Mouse (Mus musculus) ES-Bruce4 (cell line): ENCODE data around the gene Rasal2. TPM values are rescaled to one million over a fixed set of nuclear protein-coding genes. Genes with fewer than 3 reads are reported as not detected.

Source experiments
- H3K27ac ChIP-seq: 2 replicates; pipeline ENCODE4 v1.5.1; 2012; ENCODE audit warnings: low read length, inconsistent platforms; ENCODE audit not compliant: insufficient read depth
- H3K27me3 ChIP-seq: 2 replicates; pipeline ENCODE4 v1.6.1; 2012; ENCODE audit warnings: mild to moderate bottlenecking, low read length, inconsistent platforms; ENCODE audit not compliant: control insufficient read depth, poor library complexity, insufficient read depth, severe bottlenecking
- H3K36me3 ChIP-seq: 2 replicates; pipeline ENCODE4 v1.6.1; 2012; ENCODE audit warnings: inconsistent platforms, mild to moderate bottlenecking, low read length, moderate library complexity; ENCODE audit not compliant: control insufficient read depth, poor library complexity, insufficient read depth, severe bottlenecking
- H3K4me1 ChIP-seq: one replicate; pipeline ENCODE4 v1.8.1; 2011; ENCODE audit warnings: low read length; ENCODE audit not compliant: control insufficient read depth, insufficient read depth
- H3K4me3 ChIP-seq: 2 replicates; pipeline ENCODE4 v1.5.1; 2011; ENCODE audit warnings: low read depth, mild to moderate bottlenecking, low read length
- H3K9ac ChIP-seq: 2 replicates; pipeline ENCODE4 v1.6.1; 2012; ENCODE audit warnings: low read depth, mild to moderate bottlenecking, inconsistent platforms; ENCODE audit not compliant: poor library complexity, severe bottlenecking
- H3K9me3 ChIP-seq: replicated peaks from 2 replicates; pipeline ENCODE4 v1.6.1; 2012; ENCODE audit warnings: mild to moderate bottlenecking, low read length, inconsistent platforms; ENCODE audit not compliant: control insufficient read depth, poor library complexity, insufficient read depth, severe bottlenecking
- CTCF ChIP-seq: IDR thresholded peaks from one replicate; pipeline ENCODE4 v1.8.1; 2011; ENCODE audit warnings: low read depth, low read length
- EP300 ChIP-seq: IDR thresholded peaks from 2 replicates; pipeline ENCODE4 v1.6.1; 2011; ENCODE audit warnings: low read depth, low read length; ENCODE audit not compliant: insufficient read depth
- POLR2A ChIP-seq: IDR thresholded peaks from one replicate; pipeline ENCODE4 v1.8.1; 2011; ENCODE audit warnings: low read length; ENCODE audit not compliant: insufficient read depth
- polyA plus RNA-seq: library from polyadenylated mRNA; stranded (reverse); fragments of >200 nt; gene quantifications from 2 replicates; pipeline ENCODE4 v1.2.4, GENCODE M21; 2011; ENCODE audit warnings: low read depth; ENCODE audit not compliant: missing spikeins, insufficient read depth, insufficient read length

Rasal2 gene
- polyA plus RNA-seq, 1 experiment = 11.6 TPM

DNA sequence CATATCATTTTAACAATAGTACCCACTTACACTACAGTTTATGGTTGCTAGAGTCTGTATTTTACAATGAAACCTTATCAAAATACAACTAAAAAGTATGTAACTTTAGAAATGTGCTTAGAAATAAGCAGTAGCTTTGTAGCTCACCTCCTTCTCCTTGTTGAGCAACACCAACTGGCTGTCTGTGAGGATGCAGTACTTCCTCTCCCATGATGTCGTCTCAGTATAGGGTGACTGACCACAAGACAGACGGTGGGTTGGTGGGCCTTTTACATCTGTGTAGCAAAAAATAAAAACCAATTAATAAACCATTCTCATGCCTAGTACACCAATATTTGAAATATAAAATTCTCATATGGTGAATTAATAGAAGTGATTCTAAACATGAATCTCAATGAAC lies 113.4 kb downstream of the Rasal2 start:
- Histone ChIP-seq H3K36me3 (no peaks in the 10 kb centered on the region), H3K9ac (no peak overlapping the region), H3K9me3 (no peaks in the 10 kb centered on the region), H3K27me3 (no peaks in the 10 kb centered on the region), H3K27ac (no peak overlapping the region), H3K4me3 (no peak overlapping the region), H3K4me1 (no peaks in the 10 kb centered on the region)
- TF ChIP-seq EP300 (no peak), CTCF (no peak), POLR2A (no peak)

DNA sequence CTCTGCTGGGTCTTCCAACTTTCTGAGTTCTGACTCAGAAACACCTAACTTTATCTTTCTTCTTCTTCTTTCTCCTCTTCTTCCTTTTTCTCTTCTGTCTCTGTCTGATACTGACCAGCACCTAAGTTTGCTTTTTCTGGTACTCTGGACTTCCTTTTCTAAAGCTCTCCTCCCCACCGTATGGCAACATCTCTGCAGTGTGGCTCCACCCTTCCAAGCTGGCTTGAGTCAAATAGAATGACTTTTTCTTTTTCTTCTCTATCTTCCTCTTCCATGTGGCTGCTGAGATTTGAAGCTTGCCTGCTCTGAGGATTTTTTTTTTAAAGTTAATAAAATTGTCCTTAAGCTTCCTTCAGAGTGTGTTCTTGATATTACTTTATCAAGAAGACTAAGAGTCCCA lies 115.3 kb downstream of the Rasal2 start:
- no peaks in the 10 kb centered on the region for H3K9me3 ChIP-seq
- no peak overlapping the region for H3K4me3 ChIP-seq
- TF ChIP-seq EP300 = no peak
- no peak for TF ChIP-seq POLR2A
- no peak for TF ChIP-seq CTCF
- H3K27me3 ChIP-seq = no peaks in the 10 kb centered on the region
- H3K36me3 ChIP-seq = no peaks in the 10 kb centered on the region
- H3K9ac ChIP-seq = no peak overlapping the region
- H3K27ac ChIP-seq = no peak overlapping the region
- H3K4me1 ChIP-seq = no peaks in the 10 kb centered on the region

DNA sequence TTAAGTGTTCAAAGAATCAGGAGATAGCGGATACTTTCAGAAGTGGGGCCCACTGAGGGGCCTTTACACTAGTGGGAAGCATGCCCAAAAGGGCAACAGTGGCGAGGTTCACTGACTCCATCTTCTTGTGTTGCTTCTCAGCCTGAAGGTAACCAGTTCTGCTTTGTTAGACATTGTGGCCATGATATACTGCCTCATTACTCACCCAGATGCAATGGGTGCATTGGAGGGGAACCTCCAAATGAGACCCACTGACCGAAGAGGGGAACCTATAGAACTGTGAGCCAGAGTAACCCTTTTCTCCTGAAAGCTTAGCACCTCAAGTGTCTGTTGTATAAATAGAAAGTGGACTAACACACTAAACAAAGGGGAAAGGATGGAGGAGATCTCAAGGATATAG lies 116.5 kb downstream of the Rasal2 start:
- Histone ChIP-seq H3K9me3 (no peaks in the 10 kb centered on the region), H3K9ac (no peak overlapping the region), H3K27me3 (no peaks in the 10 kb centered on the region)

DNA sequence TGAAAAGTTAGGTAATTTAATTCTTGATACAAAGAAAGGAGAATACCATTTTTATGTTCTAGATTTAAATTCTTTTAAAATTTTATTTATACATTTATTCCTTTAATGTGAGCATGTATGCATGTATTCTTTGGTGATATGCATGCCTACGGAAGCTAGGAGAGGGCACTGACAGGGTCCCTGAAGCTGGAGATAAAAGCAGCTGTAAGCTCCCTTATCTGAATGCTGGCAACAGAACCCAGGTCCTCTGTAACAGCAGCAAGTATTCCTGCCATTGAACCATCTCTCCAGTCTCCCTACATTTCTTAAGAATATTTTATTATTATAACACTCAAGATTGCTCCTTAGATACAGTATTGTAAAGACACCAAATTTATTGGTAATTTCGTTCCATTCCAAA lies 122.2 kb downstream of the Rasal2 start:
- H3K27ac ChIP-seq = no peak overlapping the region
- no peak overlapping the region for H3K9ac ChIP-seq
- no peak for TF ChIP-seq POLR2A
- TF ChIP-seq EP300 = no peak
- TF ChIP-seq CTCF = no peak
- H3K27me3 ChIP-seq = no peaks in the 10 kb centered on the region
- no peak overlapping the region for H3K4me3 ChIP-seq
- H3K4me1 ChIP-seq = no peaks in the 10 kb centered on the region
- H3K9me3 ChIP-seq = no peaks in the 10 kb centered on the region
- no peaks in the 10 kb centered on the region for H3K36me3 ChIP-seq

More for the DNA sequence above, 116.5 kb downstream of the Rasal2 start:
- Histone ChIP-seq H3K4me1 (no peaks in the 10 kb centered on the region), H3K36me3 (no peaks in the 10 kb centered on the region), H3K4me3 (no peak overlapping the region), H3K27ac (no peak overlapping the region)
- no peak for TF ChIP-seq CTCF
- TF ChIP-seq POLR2A = no peak
- no peak for TF ChIP-seq EP300

DNA sequence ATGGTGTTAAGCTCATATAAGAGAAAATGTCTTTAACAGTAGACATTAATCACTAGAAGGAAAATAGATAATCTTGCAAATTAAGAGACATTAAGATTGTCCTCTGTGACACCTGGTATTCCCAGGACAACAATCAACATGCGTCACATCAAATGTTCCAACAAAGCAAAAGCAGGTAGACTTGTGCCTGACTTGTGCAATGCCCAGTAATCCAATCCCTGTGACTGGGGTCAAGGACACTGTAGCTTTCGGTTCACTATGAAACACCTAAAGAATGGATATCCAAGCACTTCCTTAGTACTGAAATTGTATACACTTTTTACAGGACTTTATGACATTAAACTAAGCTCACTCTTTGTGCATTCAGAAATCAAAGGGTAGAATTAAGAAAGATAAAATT lies 123.1 kb downstream of the Rasal2 start:
- Histone ChIP-seq H3K36me3 (no peaks in the 10 kb centered on the region), H3K4me3 (no peak overlapping the region), H3K4me1 (no peaks in the 10 kb centered on the region), H3K27me3 (no peaks in the 10 kb centered on the region), H3K9me3 (no peaks in the 10 kb centered on the region), H3K9ac (no peak overlapping the region), H3K27ac (no peak overlapping the region)
- TF ChIP-seq POLR2A (no peak), CTCF (no peak), EP300 (no peak)

DNA sequence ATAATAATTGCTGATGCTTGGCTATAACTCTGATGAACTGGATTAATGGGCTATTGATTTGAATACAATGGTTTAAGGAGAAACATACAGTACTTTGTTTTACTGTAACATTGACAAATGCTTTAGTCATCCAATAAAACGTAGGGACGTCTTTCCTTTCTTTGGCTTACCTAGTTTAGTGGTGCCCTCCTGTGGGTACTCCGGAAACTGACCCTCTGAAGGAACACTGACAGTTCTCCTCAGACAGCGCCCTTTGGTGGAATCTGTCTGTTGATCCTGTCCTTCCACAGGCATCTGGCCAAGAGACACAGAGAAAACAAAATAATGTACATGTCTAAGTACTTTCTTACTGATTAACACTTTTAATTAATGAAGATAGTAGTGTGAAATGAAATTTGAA lies 125.8 kb downstream of the Rasal2 start:
- no peak overlapping the region for H3K4me3 ChIP-seq
- no peak overlapping the region for H3K9ac ChIP-seq
- no peak overlapping the region for H3K27ac ChIP-seq
- no peaks in the 10 kb centered on the region for H3K9me3 ChIP-seq
- no peaks in the 10 kb centered on the region for H3K27me3 ChIP-seq
- no peak for TF ChIP-seq EP300
- peak; percentile 22 for TF ChIP-seq CTCF
- no peak for TF ChIP-seq POLR2A
- no peaks in the 10 kb centered on the region for H3K4me1 ChIP-seq
- H3K36me3 ChIP-seq = no peaks in the 10 kb centered on the region

DNA sequence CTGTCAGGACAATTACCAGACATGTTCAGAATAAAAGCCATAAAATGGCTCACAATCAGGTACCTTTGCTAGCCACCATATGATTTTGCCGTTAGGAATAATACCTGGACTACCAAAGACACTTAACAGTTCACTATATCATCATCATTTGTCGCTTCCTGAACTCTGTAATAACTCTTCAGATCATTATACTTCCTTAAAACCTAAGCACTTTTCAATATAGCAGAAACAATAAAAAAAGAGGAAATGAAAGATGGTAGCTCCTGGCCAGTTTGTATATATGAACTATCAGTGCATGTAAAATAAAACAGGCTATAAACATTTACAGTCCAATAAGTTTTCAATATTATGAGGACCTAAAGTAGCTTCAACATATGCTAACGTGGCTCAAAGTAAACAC lies 127.0 kb downstream of the Rasal2 start:
- H3K4me3 ChIP-seq = no peak overlapping the region
- no peaks in the 10 kb centered on the region for H3K36me3 ChIP-seq

More for the DNA sequence above, 127.0 kb downstream of the Rasal2 start:
- Histone ChIP-seq H3K27me3 (no peaks in the 10 kb centered on the region), H3K4me1 (no peaks in the 10 kb centered on the region), H3K9me3 (no peaks in the 10 kb centered on the region), H3K27ac (no peak overlapping the region), H3K9ac (no peak overlapping the region)
- TF ChIP-seq POLR2A (no peak), EP300 (no peak), CTCF (no peak)
